Mouse (Mus musculus) adrenal gland, adult (tissue): ENCODE measurements around the gene Nudt16l1.
A peak's percentile ranks its signal among the peaks of the same experiment; 100 is the strongest.

ENCODE experiments used
- DNase-seq, 2 experiments: peaks; one replicate each; pipeline ENCODE4 v3.0.0; 2022 to 2023; ENCODE audit warnings: low spot score in 1 of 2; ENCODE audit not compliant: inconsistent age in 2 of 2

Gene Nudt16l1

DNA sequence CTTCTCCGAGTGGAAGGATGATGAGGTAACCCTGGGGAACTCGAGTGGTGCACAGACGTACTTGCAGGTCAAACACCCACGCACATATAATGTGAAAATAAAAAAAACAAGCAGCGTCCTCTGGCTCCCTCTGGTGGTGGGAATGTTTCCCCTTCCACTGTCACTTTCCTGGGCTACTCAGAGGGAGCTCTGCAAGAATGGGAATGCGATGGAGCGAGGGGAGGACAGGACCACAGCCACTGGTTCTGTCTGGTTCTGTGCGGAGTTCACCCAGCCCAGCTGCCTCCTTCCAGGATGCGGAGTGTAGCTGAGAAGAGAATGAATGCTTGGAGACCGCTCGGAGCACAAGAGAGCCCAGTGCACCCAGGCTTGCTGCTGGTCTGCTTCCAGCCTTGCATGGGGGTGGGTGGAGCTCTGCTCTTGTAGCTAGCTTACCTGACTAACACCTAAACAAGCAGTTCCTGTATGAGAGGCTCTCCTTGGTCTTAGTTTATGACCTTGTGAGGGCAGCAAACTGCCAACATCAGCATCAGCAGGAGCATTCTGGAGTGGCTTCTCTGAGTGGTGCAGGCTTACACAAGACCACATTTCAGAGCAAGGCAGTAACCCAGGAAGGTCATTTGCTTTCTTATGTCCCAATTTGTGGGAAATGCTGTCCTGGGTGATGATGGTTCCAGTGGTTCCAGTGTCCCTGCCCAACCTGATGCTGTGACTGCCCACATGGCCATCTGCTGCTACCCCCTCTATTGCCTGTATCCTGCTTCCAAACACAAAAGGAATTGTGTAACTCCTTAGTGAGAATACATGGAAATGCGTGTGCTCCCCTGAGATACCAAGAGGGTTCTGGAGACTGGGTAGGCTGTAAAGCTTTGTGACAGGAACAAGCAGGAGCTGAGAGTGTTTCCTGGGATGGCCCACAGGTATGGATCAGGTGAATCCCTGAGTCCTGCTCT, 24.5 kb upstream of the Nudt16l1 start:
- peak; percentile 84 to 96 for DNase-seq

DNA sequence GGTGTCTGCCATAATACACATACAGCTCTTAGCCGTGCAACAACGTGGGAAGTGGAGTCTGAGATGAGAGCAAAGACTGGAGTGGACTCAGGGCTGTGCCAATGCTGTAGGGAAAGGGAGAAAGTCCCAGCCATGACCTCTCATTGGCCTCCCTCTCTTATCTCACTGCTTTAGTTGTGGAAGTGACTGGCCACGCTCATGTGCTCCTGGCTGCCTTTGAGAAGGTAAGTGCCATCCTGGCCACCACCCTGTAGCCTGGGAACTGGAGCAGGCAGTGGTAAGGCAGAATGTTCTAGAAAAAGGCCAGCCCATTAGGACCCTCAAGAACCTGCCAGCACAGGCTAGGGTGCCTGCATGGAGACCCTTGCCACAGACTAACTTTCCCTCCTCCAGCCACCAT, 22.6 kb upstream of the Nudt16l1 start:
- DNase-seq, result no peak

DNA sequence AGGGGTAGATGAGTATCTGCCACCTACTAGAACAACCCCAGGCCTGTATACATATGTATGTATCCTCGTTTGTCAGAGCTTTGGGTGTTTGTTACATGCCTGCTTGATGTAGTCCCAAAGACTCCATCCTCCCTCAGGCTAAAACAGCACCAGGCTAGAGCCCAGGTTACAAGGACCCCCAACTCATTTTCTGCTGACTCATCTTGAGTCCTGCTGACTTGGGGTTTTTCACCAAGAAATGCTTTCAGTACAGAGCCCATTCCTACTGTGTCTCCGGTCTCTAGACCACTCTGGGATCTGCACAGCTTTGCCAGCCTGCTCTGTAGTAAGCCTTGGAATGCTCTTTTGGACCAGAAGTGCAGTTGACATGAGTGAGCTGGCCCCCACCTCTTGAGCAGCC, 22.0 kb upstream of the Nudt16l1 start:
- no peak for DNase-seq

- no peak for DNase-seq
Observed at GRCm38 (mm10) chr16:4920556-4920955, 18.0 kb upstream of the Nudt16l1 start.

GRCm38 (mm10) chr16:4922481-4922880, 16.1 kb upstream of the Nudt16l1 start:
- DNase-seq, result no peak

DNA sequence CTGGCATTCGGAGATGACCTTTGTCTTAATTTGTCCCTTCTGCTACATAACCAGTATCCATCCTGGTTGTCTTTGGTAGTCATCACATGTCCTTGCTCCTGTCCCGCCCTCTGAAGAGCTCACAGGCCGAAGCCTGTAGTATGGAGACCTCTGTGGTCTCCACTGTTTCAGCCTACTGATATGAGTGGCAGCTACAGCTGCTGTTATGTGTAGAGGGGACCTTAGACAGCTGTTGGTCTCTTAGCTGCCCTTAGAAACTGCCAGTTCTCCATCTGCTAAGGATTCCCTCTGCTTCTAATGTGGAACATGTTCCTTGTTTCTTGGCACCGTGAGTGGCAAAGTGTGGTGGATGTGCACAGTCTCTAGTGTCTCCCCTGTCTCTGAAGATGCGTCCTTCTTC, 14.6 kb upstream of the Nudt16l1 start:
- DNase-seq, result no peak

GRCm38 (mm10) chr16:4927967-4928366, 10.6 kb upstream of the Nudt16l1 start:
- DNase-seq, result no peak

DNA sequence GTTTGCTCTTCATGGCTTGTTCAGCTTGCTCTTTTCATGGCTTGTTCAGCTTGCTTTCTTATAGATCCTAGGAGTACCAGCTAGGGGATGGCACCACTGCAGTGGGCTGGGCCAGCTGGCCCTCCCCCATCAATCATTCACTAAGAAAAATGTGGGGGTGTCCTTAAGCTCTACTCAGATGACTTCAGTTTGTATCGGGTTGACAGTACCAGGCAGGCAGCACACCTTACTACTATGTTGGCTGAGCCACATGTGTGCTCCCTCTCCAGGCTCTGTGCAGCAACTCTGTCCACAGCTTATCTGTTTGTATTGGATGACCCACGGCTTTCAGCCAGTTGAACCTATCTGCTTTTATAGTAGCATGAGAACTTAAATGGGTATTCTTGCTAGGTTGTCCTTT, 10.1 kb upstream of the Nudt16l1 start:
- DNase-seq, result no peak

DNA sequence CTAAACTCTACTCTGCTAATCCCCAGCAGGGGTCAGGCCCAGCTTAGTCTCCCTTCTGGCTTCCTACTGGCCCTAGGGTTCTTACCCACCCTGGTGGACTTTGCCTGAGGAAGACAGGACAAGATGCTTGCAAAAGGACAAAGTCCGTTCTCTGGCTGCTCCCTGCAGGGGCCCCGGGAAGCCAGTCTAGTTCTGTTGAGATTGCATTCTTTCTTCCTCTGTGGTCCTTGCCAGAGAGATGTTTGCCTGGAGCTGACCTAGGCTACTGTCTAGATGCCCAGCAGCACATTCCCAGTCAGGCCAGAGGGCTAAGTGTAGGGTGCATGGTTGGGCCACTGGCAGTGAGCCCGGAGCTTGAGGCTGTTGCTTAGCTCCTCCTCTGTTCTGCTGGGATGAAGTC, 6.1 kb upstream of the Nudt16l1 start:
- peak in 1 of 2 experiments; percentile 41 for DNase-seq

DNA sequence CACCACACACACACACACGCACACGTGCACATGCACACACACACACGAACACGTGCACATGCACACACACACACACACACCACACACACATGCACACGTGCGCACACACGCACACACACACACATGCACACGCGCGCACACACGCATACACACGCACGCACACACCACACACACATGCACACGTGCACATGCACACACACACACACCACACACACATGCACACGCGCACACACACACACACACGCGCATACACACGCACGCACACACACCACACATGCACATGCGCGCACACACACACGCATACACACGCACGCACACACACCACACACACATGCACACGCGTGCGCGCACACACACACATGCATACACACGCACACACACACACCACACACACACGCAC, 3.1 kb upstream of the Nudt16l1 start:
- no peak for DNase-seq

GRCm38 (mm10) chr16:4935931-4936703, 2.4 kb upstream of the Nudt16l1 start:
- peak in 1 of 2 experiments; percentile 55 for DNase-seq

DNA sequence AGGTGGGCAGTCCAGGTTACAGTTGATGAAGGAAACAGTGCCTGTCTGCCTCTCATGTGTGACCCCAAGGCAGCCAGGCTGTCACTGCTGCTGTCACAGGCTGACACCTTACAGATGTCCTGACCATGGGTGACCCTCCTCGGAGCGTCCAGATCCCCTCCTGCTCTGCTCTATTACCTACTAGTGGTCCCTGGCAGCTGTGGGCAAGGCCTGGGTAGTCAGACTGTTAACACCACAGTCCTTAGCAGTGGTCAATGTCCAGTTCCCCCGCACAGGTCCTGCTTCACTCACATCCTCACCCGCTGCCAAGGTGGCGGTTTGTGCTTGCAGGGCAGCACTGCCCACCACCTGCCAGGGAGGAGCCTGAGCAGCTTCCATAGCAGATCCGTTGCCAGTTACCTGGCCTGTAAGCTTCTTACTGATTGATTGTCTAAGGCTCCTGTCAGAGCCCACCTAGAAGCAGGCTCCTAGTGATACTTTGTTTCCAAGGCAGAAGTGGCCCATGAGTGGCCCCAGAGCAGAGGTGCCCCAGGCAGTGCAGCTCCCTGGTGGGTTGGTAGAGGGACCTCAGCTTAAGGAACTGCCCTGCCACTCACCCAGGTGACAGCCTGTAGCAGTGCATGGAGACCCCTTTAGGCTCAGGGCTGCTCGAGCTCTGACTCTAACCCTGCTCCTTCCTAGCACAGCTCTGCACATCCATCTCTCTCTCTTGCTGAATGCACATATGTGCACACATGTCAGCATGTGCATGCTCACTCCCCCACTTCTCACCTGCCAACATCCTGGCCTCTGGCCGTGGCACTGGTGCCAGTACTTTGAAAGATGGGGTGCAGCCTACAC, 990 bp upstream of the Nudt16l1 start:
- no peak for DNase-seq

GRCm38 (mm10) chr16:4938989-4939388, 428 bp downstream of the Nudt16l1 start:
- DNase-seq, result peak; percentile 97 to 98

- DNase-seq, result peak in 1 of 2 experiments; percentile 84
Observed at GRCm38 (mm10) chr16:4939412-4939811, 851 bp downstream of the Nudt16l1 start.

DNA sequence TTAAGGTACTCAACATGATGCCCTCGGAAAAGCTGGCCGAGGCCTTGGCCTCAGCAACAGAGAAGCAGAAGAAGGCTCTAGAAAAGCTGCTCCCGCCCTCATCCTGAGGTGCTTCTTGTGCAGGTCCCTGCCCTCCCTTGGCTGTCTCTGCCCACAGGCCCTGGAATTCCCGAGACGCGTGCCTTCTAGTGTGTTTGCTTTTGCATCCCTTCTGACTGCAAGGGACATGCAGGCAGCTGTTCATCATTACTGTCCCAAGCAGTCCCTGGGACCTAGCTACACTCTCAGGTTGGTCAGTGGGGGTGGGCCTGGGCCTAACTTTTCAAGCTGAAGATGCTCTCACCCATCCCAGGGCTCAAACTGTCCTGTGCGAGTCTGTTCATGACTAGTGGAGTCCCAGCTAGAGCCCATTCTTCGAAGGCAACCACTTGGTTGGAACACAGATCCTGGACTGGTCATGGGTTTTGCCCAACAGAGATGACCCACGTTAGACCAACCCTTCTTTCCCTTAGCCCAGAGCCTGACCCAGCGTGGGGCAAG, 1.8 kb downstream of the Nudt16l1 start:
- no peak for DNase-seq

GRCm38 (mm10) chr16:4941016-4941415, 2.5 kb downstream of the Nudt16l1 start:
- DNase-seq, result no peak

DNA sequence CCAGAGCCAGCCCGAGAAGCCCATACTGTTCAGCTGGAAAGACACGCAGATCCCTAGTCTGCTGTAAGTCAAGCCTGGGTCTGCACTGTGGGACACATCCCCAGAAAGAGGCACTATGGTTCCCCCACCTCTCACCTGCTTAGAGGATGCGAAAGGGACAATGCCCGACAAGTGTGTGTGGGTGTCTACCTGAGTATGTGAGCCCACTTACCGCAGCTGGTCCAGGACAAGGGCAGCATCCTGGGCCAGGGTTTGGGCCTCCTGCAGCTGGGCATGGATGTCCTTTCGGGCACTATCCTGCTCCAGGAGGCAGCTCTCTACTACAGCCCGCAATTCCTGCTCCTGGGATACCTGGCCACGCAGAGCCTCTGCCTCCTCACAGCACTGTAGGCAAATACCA, 4.3 kb downstream of the Nudt16l1 start:
- no peak for DNase-seq

DNA sequence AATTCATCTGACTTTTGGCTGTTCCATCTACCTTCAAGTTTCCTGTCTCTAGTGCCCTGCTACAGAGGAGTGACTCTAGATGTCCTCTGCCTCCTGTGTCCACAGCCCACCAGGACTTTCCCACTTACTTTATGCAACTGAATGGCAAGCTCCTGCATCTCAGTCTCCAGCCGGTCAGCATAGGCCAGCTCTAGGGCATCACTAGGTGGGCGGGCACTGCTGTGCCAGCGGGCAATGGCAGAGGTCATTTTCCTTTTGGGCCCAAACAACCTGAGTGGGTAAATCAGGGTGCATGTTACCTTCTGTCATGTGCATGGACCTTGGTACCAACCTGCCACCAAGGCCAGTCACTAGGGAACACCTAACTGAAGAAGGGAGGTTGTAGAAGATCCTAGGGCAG, 4.9 kb downstream of the Nudt16l1 start:
- no peak for DNase-seq

GRCm38 (mm10) chr16:4945415-4945814, 6.9 kb downstream of the Nudt16l1 start:
- DNase-seq, result no peak

DNA sequence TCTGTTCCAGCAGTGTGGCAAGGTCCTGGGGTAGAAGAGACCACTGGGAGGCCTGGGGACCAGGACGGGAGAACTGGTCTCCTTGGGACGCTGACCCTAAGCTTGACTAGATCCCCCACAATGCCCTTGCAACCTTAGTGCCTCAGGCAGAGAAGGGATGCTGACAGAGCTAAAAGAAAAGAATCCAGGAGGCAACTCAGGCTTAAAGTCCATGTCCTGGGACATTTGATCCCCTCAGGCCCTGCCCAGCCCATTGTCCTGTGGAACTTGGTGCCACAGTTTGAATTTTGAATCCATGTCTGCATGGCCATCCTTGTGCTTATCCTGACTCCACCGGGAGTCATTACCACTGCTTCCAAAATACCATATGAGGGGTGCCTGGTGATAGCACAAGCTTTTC, 7.6 kb downstream of the Nudt16l1 start:
- no peak for DNase-seq

DNA sequence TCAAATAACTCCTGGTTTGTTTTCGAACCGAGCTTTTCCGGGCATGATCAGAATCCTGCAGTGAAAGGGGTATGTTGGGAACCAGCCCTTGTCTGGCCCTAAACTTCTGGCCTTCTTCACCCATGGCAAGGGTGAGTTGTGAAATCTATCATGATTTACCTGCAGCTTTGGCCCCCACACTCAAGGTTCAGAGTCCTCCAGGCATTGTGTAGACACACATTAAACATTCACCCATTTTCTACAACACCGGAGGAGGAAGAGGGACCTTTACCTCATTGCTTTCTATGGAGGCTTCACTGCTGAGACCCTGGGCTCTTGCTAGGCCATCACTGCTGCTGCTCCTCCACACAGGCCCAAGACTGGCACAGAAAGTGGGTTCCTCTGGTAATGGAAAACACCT, 8.8 kb downstream of the Nudt16l1 start:
- DNase-seq, result no peak
